Mouse (Mus musculus) bone marrow macrophage, adult 2 months (primary cell): ENCODE measurements around the gene Serinc2.

Experiments
- CTCF ChIP-seq: IDR thresholded peaks from 2 replicates; pipeline ENCODE4 v1.5.1; 2012; ENCODE audit warnings: low read depth, mild to moderate bottlenecking, low read length, moderate library complexity
- POLR2A ChIP-seq: IDR thresholded peaks from 2 replicates; pipeline ENCODE4 v1.6.1; 2012; ENCODE audit warnings: mild to moderate bottlenecking, low read depth, low read length, borderline replicate concordance

GRCm38 (mm10) chr4:130248636-130249035 is 30.4 kb downstream of the Serinc2 start:
- TF ChIP-seq CTCF (no peak), POLR2A (no peak)
